Mouse (Mus musculus) frontal cortex, adult (tissue): ENCODE data around the gene Olfr1264.
A peak's percentile ranks its signal among the peaks of the same experiment; 100 is the strongest.

Experiments used
- ATAC-seq: cut with Nextera tagmentation; 2 replicates; pipeline ENCODE4 v1.9.2; 2017; ENCODE audit warnings: mild to moderate bottlenecking, moderate library complexity, mixed read lengths; ENCODE audit not compliant: low TSS enrichment

Gene Olfr1264

GRCm38 (mm10) chr2:90025477-90025876 lies at the start of gene Olfr1264:
Gene Olfr1264 (minus strand): TSS chr2:90025577.
- ATAC-seq, result no peak

DNA sequence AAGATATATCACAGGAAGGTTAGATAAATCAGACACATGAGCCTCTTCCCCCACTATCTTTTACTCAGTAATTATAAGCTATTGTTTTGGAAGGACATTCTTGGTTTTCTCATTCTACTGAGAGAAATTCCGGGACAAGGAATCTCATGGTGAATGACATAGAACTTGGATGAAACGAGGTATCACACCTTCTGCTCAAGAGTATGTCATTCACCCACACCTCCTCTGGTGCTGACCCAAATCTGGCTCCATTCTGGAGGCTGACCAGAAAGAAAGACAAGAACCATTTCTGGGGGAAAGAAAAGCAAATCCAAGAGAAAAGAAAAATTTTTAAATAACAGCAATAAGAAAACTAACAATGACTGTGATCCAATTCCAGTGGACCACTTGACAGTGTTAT lies 44.7 kb upstream of the Olfr1264 start:
- peak; percentile 88 for ATAC-seq

- no peak for ATAC-seq
Observed at GRCm38 (mm10) chr2:90063494-90063893, 38.1 kb upstream of the Olfr1264 start, which contains the start of gene Olfr140. Gene Olfr140 (minus strand): TSS chr2:90063594.

- ATAC-seq, result no peak
Observed at GRCm38 (mm10) chr2:90035037-90035436, 9.7 kb upstream of the Olfr1264 start, which contains the start of gene Olfr1265. Gene Olfr1265 (plus strand): TSS chr2:90035337.

GRCm38 (mm10) chr2:90011831-90012230 lies 13.5 kb downstream of the Olfr1264 start, which contains the start of gene Olfr1263:
Gene Olfr1263 (plus strand): TSS chr2:90012131.
- no peak for ATAC-seq

- no peak for ATAC-seq
Observed at GRCm38 (mm10) chr2:89999845-90000244, 25.5 kb downstream of the Olfr1264 start, which contains the start of gene Olfr1262. Gene Olfr1262 (plus strand): TSS chr2:90000145.

DNA sequence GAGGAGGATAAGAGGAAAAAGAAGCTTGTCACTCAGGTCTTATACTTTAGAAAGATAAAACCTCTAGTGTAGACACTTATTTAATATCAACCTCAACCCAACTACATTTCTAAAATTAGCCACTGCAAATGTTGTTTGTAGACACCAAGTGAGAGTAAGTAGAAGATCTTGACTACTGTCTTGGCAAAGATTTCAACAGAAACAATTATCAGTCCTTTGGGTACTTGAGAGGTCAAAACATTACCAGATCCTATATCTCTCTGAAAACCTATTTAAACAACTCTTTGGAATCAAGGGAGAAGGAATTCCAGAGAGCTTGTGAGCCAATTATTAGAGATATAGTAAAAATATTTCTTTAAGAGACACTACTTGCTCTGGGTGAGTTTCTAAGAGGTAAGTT lies 34.5 kb downstream of the Olfr1264 start, which contains the start of gene Olfr1261:
TSS of gene Olfr1261 (plus strand) at position 301 of the 400 bp plus-strand sequence.
- ATAC-seq, result no peak

DNA sequence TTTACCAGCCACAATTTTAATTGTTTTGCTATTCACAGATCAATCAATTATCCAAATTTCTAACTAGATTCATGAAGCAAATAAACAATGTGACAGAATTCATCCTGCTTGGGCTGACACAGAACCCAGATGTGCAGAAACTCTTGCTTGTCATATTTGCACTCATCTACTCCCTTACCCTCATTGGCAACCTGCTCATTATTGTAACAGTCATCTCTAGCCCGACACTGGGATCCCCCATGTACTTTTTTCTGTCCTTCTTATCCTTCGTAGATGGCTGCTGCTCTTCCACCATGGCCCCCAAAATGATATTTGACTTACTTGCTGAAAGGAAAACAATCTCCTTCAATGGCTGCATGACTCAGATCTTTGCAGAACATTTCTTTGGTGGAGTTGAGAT lies 47.7 kb downstream of the Olfr1264 start:
- no peak for ATAC-seq

DNA sequence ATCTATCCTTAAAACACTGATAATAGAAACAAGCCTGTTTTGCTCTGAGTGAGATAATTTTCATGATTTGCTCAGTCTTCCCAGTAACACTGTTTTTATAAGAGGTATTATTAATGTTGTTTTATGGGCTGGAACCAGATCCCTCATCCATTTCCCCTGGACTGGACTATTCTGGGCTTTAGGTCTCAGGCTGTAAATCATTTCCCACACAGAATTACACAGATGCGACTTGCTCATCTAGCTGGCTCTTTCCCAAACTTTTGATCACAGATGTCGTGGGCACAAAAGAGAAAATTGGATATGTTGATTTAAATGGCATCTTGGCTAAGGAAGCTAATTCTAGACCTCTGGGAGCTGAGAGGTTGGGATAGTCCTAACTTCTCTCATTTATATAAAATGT lies 51.2 kb downstream of the Olfr1264 start, which contains the start of gene Olfr1260:
TSS of gene Olfr1260 (plus strand) at position 157 of the 400 bp plus-strand sequence.
- peak; percentile 70 for ATAC-seq
